Mouse (Mus musculus) embryonic facial prominence, embryonic 10.5 days (tissue): ENCODE results near the gene Poldip2. TPM values are rescaled to one million over a fixed set of nuclear protein-coding genes. Genes with fewer than 3 reads are reported as not detected.

ENCODE experiments used
- DNase-seq: peaks from one replicate; pipeline ENCODE4 v3.0.0-alpha.2; 2017; ENCODE audit warnings: low spot score
- H3K27ac ChIP-seq: fragments of 300-500 bp; sonication (generic); replicated peaks from 2 replicates; pipeline ENCODE4 v1.5.1; 2016; ENCODE audit warnings: mild to moderate bottlenecking
- H3K27me3 ChIP-seq: fragments of 300-500 bp; sonication (generic); replicated peaks from 2 replicates; pipeline ENCODE4 v1.6.1; 2016; ENCODE audit warnings: low read depth, mild to moderate bottlenecking; ENCODE audit not compliant: poor library complexity, severe bottlenecking
- H3K36me3 ChIP-seq: fragments of 300-500 bp; sonication (generic); replicated peaks from 2 replicates; pipeline ENCODE4 v1.6.1; 2016; ENCODE audit warnings: mild to moderate bottlenecking, moderate library complexity
- H3K4me1 ChIP-seq: fragments of 300-500 bp; sonication (generic); 2 replicates; pipeline ENCODE4 v1.6.1; 2016
- H3K4me3 ChIP-seq: fragments of 300-500 bp; sonication (generic); 2 replicates; pipeline ENCODE4 v1.5.1; 2016; ENCODE audit warnings: mild to moderate bottlenecking, moderate library complexity
- H3K9me3 ChIP-seq: fragments of 300-500 bp; sonication (generic); 2 replicates; pipeline ENCODE4 v1.6.1; 2016; ENCODE audit warnings: mild to moderate bottlenecking
- WGBS: fragments of 180-500 bp; shearing (Covaris S2); methylation state at CpG from one replicate; pipeline ENCODE4 v1.1.7; 2016; 5-methylcytosine and 5-hydroxymethylcytosine counted together
- polyA plus RNA-seq: library from polyadenylated mRNA; unstranded; fragments of >200 nt; fragmentation: Nextera tagmentation; extraction: Ambion mirVana; gene quantifications from 2 replicates; pipeline ENCODE4 v1.2.1, GENCODE M21; 2016

Gene Poldip2
- polyA plus RNA-seq, 1 experiment from 2014 or later = 178 TPM

GRCm38 (mm10) chr11:78556070-78556469, 44.1 kb downstream of the Poldip2 start:
- H3K9me3 ChIP-seq = peaks cover 7% of the 10 kb centered on the region; the same call in 1 of the 2 replicates
- WGBS = 82% methylated on average over 4 of the region's 4 CpGs

GRCm38 (mm10) chr11:78557241-78557640, 45.2 kb downstream of the Poldip2 start:
- Histone ChIP-seq H3K36me3 (peaks cover 3% of the 10 kb centered on the region; the same call in 1 of the 2 replicates), H3K9me3 (peaks cover 7% of the 10 kb centered on the region; the same call in 1 of the 2 replicates), H3K4me1 (peaks cover 10% of the 10 kb centered on the region; the same call in 1 of the 2 replicates), H3K27me3 (no peaks in the 10 kb centered on the region), H3K27ac (peak overlapping the region; percentile 25; the same call in 1 of the 2 replicates), H3K4me3 (no peak overlapping the region)
- DNase-seq = no peak
- WGBS = 57% methylated on average over 8 of the region's 8 CpGs

More at GRCm38 (mm10) chr11:78556070-78556469, 44.1 kb downstream of the Poldip2 start:
- no peak overlapping the region for H3K27ac ChIP-seq
- peaks cover 3% of the 10 kb centered on the region; the same call in 1 of the 2 replicates for H3K36me3 ChIP-seq
- H3K4me3 ChIP-seq = no peak overlapping the region
- peaks cover 12% of the 10 kb centered on the region for H3K4me1 ChIP-seq
- no peaks in the 10 kb centered on the region for H3K27me3 ChIP-seq
- DNase-seq = no peak

GRCm38 (mm10) chr11:78560447-78560846, 48.5 kb downstream of the Poldip2 start:
- WGBS = 21% methylated on average over 4 of the region's 4 CpGs
- Histone ChIP-seq H3K27me3 (no peaks in the 10 kb centered on the region), H3K27ac (no peak overlapping the region), H3K9me3 (no peaks in the 10 kb centered on the region), H3K4me1 (peaks cover 10% of the 10 kb centered on the region; the same call in 1 of the 2 replicates), H3K4me3 (no peak overlapping the region), H3K36me3 (peaks cover 2% of the 10 kb centered on the region)
- DNase-seq = peak; percentile 67

GRCm38 (mm10) chr11:78566775-78567174, 54.8 kb downstream of the Poldip2 start:
- Histone ChIP-seq H3K4me3 (no peak overlapping the region), H3K27ac (no peak overlapping the region), H3K27me3 (no peaks in the 10 kb centered on the region), H3K36me3 (peaks cover 49% of the 10 kb centered on the region), H3K9me3 (no peaks in the 10 kb centered on the region), H3K4me1 (no peaks in the 10 kb centered on the region)
- DNase-seq = no peak
- 70% methylated on average over 6 of the region's 6 CpGs for WGBS

- Histone ChIP-seq H3K27me3 (no peaks in the 10 kb centered on the region), H3K9me3 (no peaks in the 10 kb centered on the region), H3K4me1 (no peaks in the 10 kb centered on the region), H3K36me3 (peaks cover 58% of the 10 kb centered on the region), H3K4me3 (no peak overlapping the region), H3K27ac (no peak overlapping the region)
- WGBS = 94% methylated on average over 6 of the region's 6 CpGs
- no peak for DNase-seq
These were observed 55.6 kb downstream of the Poldip2 start for GRCm38 (mm10) chr11:78567614-78568013.

GRCm38 (mm10) chr11:78568827-78569226, 56.8 kb downstream of the Poldip2 start:
- DNase-seq = no peak
- peaks cover 67% of the 10 kb centered on the region for H3K36me3 ChIP-seq
- no peaks in the 10 kb centered on the region for H3K27me3 ChIP-seq
- H3K4me3 ChIP-seq = no peak overlapping the region
- WGBS = 89% methylated on average over 10 of the region's 10 CpGs
- no peaks in the 10 kb centered on the region for H3K9me3 ChIP-seq
- H3K4me1 ChIP-seq = no peaks in the 10 kb centered on the region
- no peak overlapping the region for H3K27ac ChIP-seq

GRCm38 (mm10) chr11:78569806-78570205, 57.8 kb downstream of the Poldip2 start:
- no peaks in the 10 kb centered on the region for H3K9me3 ChIP-seq
- H3K4me3 ChIP-seq = no peak overlapping the region
- peaks cover 74% of the 10 kb centered on the region for H3K36me3 ChIP-seq
- H3K4me1 ChIP-seq = no peaks in the 10 kb centered on the region
- H3K27ac ChIP-seq = no peak overlapping the region
- H3K27me3 ChIP-seq = no peaks in the 10 kb centered on the region
- WGBS = 57% methylated on average over 3 of the region's 3 CpGs
- DNase-seq = no peak

GRCm38 (mm10) chr11:78571441-78571840, 59.4 kb downstream of the Poldip2 start:
- WGBS = 94% methylated on average over 8 of the region's 8 CpGs
- H3K27ac ChIP-seq = no peak overlapping the region
- DNase-seq = no peak
- no peaks in the 10 kb centered on the region for H3K27me3 ChIP-seq
- peaks cover 79% of the 10 kb centered on the region for H3K36me3 ChIP-seq
- H3K9me3 ChIP-seq = no peaks in the 10 kb centered on the region
- H3K4me1 ChIP-seq = no peaks in the 10 kb centered on the region
- no peak overlapping the region for H3K4me3 ChIP-seq

- H3K9me3 ChIP-seq = no peaks in the 10 kb centered on the region
- no peak overlapping the region for H3K4me3 ChIP-seq
- no peak for DNase-seq
- 92% methylated on average over 6 of the region's 6 CpGs for WGBS
- H3K27me3 ChIP-seq = no peaks in the 10 kb centered on the region
- no peak overlapping the region for H3K27ac ChIP-seq
- H3K4me1 ChIP-seq = no peaks in the 10 kb centered on the region
- H3K36me3 ChIP-seq = peaks cover 79% of the 10 kb centered on the region
These were observed 59.9 kb downstream of the Poldip2 start for GRCm38 (mm10) chr11:78571854-78572253.

Other genes starting within 250 kb of the Poldip2 start
- gene BC030499, start 221.4 kb upstream of the Poldip2 start, polyA plus RNA-seq = 0.48 and 0.49 TPM in 2 replicates
- 65.7 and 73.1 TPM in 2 replicates for gene Spag5, start 210.7 kb upstream of the Poldip2 start, polyA plus RNA-seq
- gene Aldoc, start 189.2 kb upstream of the Poldip2 start, polyA plus RNA-seq = 3.0 and 3.2 TPM in 2 replicates
- gene Pigs, start 183.8 kb upstream of the Poldip2 start, polyA plus RNA-seq = 73.7 and 74.9 TPM in 2 replicates
- gene Unc119, start 168.7 kb upstream of the Poldip2 start, polyA plus RNA-seq = 67.7 and 69.1 TPM in 2 replicates
- gene Foxn1, start 125.6 kb upstream of the Poldip2 start, polyA plus RNA-seq = 0.21 and 0.26 TPM in 2 replicates
- not detected in 2 replicates for gene Slc13a2, start 90.0 kb upstream of the Poldip2 start, polyA plus RNA-seq
- 14.9 and 18.4 TPM in 2 replicates for gene Slc46a1, start 46.5 kb upstream of the Poldip2 start, polyA plus RNA-seq
- 5.0 and 6.0 TPM in 2 replicates for gene Sarm1, start 14.4 kb upstream of the Poldip2 start, polyA plus RNA-seq
- 16.3 and 16.7 TPM in 2 replicates for gene Vtn, start 13.1 kb upstream of the Poldip2 start, polyA plus RNA-seq
- gene Sebox, start 8.7 kb upstream of the Poldip2 start, polyA plus RNA-seq = not detected in 2 replicates
- 75.9 and 76.0 TPM in 2 replicates for gene Tmem199, start within 50 bp of the Poldip2 start, polyA plus RNA-seq
- 91.6 and 92.4 TPM in 2 replicates for gene Tnfaip1, start 24.1 kb downstream of the Poldip2 start, polyA plus RNA-seq
- gene Ift20, start 24.2 kb downstream of the Poldip2 start, polyA plus RNA-seq = 84.2 and 95.2 TPM in 2 replicates
- 89.6 and 96.6 TPM in 2 replicates for gene Tmem97, start 38.6 kb downstream of the Poldip2 start, polyA plus RNA-seq
- 15.8 and 16.4 TPM in 2 replicates for gene Nlk, start 185.2 kb downstream of the Poldip2 start, polyA plus RNA-seq
- 36.6 and 37.9 TPM in 2 replicates for gene Ccnq, start 239.5 kb downstream of the Poldip2 start, polyA plus RNA-seq